Mouse (Mus musculus): ENCODE results near the gene Emc9. TPM values are rescaled to one million over a fixed set of nuclear protein-coding genes. Genes with fewer than 3 reads are reported as not detected.

Emc9 gene
- polyA plus RNA-seq, 1 experiment from 2014 or later: 46.2 TPM

Other genes with a start within 250 kb of the Emc9 start
- 58.7 and 59.4 TPM in 2 replicates for gene Dhrs4, start 106.5 kb downstream of the Emc9 start, polyA plus RNA-seq (2014; fragmentation: Nextera tagmentation; extraction: Ambion mirVana)
- 2.7 and 3.0 TPM in 2 replicates for gene Carmil3, start 94.7 kb downstream of the Emc9 start, polyA plus RNA-seq (2014; fragmentation: Nextera tagmentation; extraction: Ambion mirVana)
- 0.16 and 0.49 TPM in 2 replicates for gene Cpne6, start 74.9 kb downstream of the Emc9 start, polyA plus RNA-seq (2014; fragmentation: Nextera tagmentation; extraction: Ambion mirVana)
- not detected in 2 replicates for gene Nrl, start 60.3 kb downstream of the Emc9 start, polyA plus RNA-seq (2014; fragmentation: Nextera tagmentation; extraction: Ambion mirVana)
- gene Pck2, start 45.0 kb downstream of the Emc9 start, polyA plus RNA-seq (2014; fragmentation: Nextera tagmentation; extraction: Ambion mirVana): 49.8 and 50.9 TPM in 2 replicates
- gene Dcaf11, start 25.3 kb downstream of the Emc9 start, polyA plus RNA-seq (2014; fragmentation: Nextera tagmentation; extraction: Ambion mirVana): 72.1 and 73.6 TPM in 2 replicates
- 2.3 and 3.3 TPM in 2 replicates for gene A730061H03Rik, start 24.9 kb downstream of the Emc9 start, polyA plus RNA-seq (2014; fragmentation: Nextera tagmentation; extraction: Ambion mirVana)
- 2.2 and 2.6 TPM in 2 replicates for gene Fitm1, start 9.7 kb downstream of the Emc9 start, polyA plus RNA-seq (2014; fragmentation: Nextera tagmentation; extraction: Ambion mirVana)
- 172 and 177 TPM in 2 replicates for gene Psme1, start 7.2 kb downstream of the Emc9 start, polyA plus RNA-seq (2014; fragmentation: Nextera tagmentation; extraction: Ambion mirVana)
- 256 and 277 TPM in 2 replicates for gene Psme2, start 5.8 kb upstream of the Emc9 start, polyA plus RNA-seq (2014; fragmentation: Nextera tagmentation; extraction: Ambion mirVana)
- 21.2 and 23.1 TPM in 2 replicates for gene Rnf31, start 6.4 kb upstream of the Emc9 start, polyA plus RNA-seq (2014; fragmentation: Nextera tagmentation; extraction: Ambion mirVana)
- 11.6 and 13.0 TPM in 2 replicates for gene Irf9, start 18.3 kb upstream of the Emc9 start, polyA plus RNA-seq (2014; fragmentation: Nextera tagmentation; extraction: Ambion mirVana)
- gene Rec8, start 32.7 kb upstream of the Emc9 start, polyA plus RNA-seq (2014; fragmentation: Nextera tagmentation; extraction: Ambion mirVana): 2.8 and 5.2 TPM in 2 replicates
- gene Ipo4, start 50.7 kb upstream of the Emc9 start, polyA plus RNA-seq (2014; fragmentation: Nextera tagmentation; extraction: Ambion mirVana): 90.1 and 92.1 TPM in 2 replicates
- 2.7 and 2.8 TPM in 2 replicates for gene Gm49378, start 52.6 kb upstream of the Emc9 start, polyA plus RNA-seq (2014; fragmentation: Nextera tagmentation; extraction: Ambion mirVana)
- 79.8 and 83.8 TPM in 2 replicates for gene Tm9sf1, start 58.5 kb upstream of the Emc9 start, polyA plus RNA-seq (2014; fragmentation: Nextera tagmentation; extraction: Ambion mirVana)
- 0.47 and 0.49 TPM in 2 replicates for gene Tssk4, start 64.9 kb upstream of the Emc9 start, polyA plus RNA-seq (2014; fragmentation: Nextera tagmentation; extraction: Ambion mirVana)
- gene Mdp1, start 75.2 kb upstream of the Emc9 start, polyA plus RNA-seq (2014; fragmentation: Nextera tagmentation; extraction: Ambion mirVana): 40.2 and 43.8 TPM in 2 replicates
- 54.9 and 58.0 TPM in 2 replicates for gene Gmpr2, start 86.6 kb upstream of the Emc9 start, polyA plus RNA-seq (2014; fragmentation: Nextera tagmentation; extraction: Ambion mirVana)
- 489 and 507 TPM in 2 replicates for gene Nedd8, start 86.8 kb upstream of the Emc9 start, polyA plus RNA-seq (2014; fragmentation: Nextera tagmentation; extraction: Ambion mirVana)
- gene Tinf2, start 96.5 kb upstream of the Emc9 start, polyA plus RNA-seq (2014; fragmentation: Nextera tagmentation; extraction: Ambion mirVana): 42.3 and 44.9 TPM in 2 replicates
- gene Tgm1, start 128.6 kb upstream of the Emc9 start, polyA plus RNA-seq (2014; fragmentation: Nextera tagmentation; extraction: Ambion mirVana): 3.0 and 3.3 TPM in 2 replicates
- 22.8 and 24.0 TPM in 2 replicates for gene Rabggta, start 137.0 kb upstream of the Emc9 start, polyA plus RNA-seq (2014; fragmentation: Nextera tagmentation; extraction: Ambion mirVana)
- gene Dhrs1, start 160.4 kb upstream of the Emc9 start, polyA plus RNA-seq (2014; fragmentation: Nextera tagmentation; extraction: Ambion mirVana): 48.8 and 53.9 TPM in 2 replicates
- 70.6 and 76.1 TPM in 2 replicates for gene Nop9, start 160.4 kb upstream of the Emc9 start, polyA plus RNA-seq (2014; fragmentation: Nextera tagmentation; extraction: Ambion mirVana)
- gene Cideb, start 173.2 kb upstream of the Emc9 start, polyA plus RNA-seq (2014; fragmentation: Nextera tagmentation; extraction: Ambion mirVana): 8.9 and 9.1 TPM in 2 replicates
- gene Ltb4r2, start 176.1 kb upstream of the Emc9 start, polyA plus RNA-seq (2014; fragmentation: Nextera tagmentation; extraction: Ambion mirVana): 1.5 and 1.8 TPM in 2 replicates
- gene Ltb4r1, start 180.7 kb upstream of the Emc9 start, polyA plus RNA-seq (2014; fragmentation: Nextera tagmentation; extraction: Ambion mirVana): 1.6 and 1.9 TPM in 2 replicates
- gene Adcy4, start 198.8 kb upstream of the Emc9 start, polyA plus RNA-seq (2014; fragmentation: Nextera tagmentation; extraction: Ambion mirVana): 3.9 and 4.8 TPM in 2 replicates
- 51.6 and 52.1 TPM in 2 replicates for gene Ripk3, start 203.6 kb upstream of the Emc9 start, polyA plus RNA-seq (2014; fragmentation: Nextera tagmentation; extraction: Ambion mirVana)
- 15.1 and 15.3 TPM in 2 replicates for gene Nfatc4, start 237.8 kb upstream of the Emc9 start, polyA plus RNA-seq (2014; fragmentation: Nextera tagmentation; extraction: Ambion mirVana)

Data from liver, embryonic 11.5 days (tissue).